Mouse (Mus musculus): Measurements from ENCODE around the gene Tma7. TPM values are rescaled to one million over a fixed set of nuclear protein-coding genes. Genes with fewer than 3 reads are reported as not detected.

Tma7 gene
- 100 to 1,000 TPM; 297 to 318 TPM for total RNA-seq (2023)

DNA sequence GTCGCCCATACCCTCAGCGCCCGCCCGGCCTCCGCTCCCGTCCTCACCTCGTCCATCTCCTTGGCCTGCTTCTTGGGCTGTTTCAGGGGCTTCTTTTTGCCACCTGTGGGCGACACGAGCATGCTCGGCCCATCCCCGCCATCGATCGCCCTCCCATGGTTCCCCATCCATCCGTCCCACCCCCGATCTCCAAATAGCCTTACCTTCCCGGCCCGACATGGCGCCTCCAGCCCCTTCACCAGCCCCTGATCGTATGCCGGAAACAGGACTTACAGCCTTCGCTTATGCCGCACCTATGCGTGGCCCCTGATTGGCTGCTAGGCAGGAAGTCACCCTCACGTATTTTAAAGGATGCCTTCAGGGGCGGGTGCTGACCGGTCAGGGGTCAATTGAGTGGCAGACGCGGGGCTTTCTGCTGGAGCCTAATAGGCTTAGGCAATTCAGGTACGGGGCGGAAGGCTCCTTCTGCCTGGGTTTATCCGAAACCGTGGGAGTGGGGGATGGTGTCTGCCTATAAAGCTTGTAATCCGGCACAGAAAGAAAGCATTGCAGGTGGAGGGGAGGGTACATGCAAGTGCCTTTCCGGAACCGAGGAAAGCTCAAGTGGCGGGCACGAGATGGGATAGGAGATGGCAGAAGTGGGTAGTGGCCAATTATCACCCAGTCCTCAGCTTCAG lies at the start of gene Tma7, which contains the start of gene Ccdc51:
Gene Tma7, minus strand, starts transcription at position 464 of the 677 bp plus-strand sequence.
Gene Ccdc51, plus strand, starts transcription at position 370 of the 677 bp plus-strand sequence.

DNA sequence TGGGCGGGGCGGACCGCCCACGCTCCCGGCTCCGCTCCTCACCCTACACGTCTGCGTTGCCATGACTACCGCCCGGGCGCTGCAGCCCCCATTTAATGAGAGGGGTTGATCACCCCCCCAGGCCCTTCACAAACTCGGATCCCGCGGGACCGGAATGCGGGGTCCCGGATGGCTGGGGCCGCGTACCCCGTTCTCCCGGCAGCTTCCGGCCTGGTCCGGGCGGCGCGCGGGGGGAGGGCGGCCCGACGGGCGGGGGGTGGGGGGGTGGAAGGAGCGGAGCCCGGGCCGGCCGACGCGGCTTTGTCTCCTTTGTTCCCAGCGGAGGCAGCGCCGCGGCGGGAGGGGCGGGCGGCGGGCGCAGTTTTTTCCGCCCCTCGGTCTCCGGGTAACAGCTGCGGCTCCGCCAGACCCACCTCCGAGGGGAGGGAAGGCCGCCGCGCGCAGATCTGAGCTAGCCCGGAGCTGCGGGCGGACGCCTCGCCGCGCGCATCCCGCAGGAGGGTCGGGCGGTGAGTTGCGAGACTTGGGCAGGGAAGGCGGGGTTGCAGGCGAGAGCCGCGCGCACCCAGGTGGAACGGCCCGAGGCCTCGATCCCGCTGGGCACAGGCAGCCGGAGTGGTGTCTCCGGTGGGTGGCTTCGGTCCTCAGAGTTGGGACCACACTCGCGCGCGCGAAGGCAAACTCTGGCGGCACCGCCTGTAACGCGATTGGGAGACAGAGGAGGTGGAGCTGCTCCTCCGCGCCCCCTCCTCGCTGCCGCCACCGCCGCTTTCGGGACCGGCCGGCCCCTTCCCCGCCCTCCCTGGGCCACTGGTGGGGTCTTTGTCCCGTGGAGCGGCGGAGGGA lies 13.0 kb upstream of the Tma7 start, which contains the start of gene Plxnb1:
Gene Plxnb1, plus strand, starts transcription at position 253 of the 846 bp plus-strand sequence.

GRCm38 (mm10) chr9:109073661-109074573 lies 8.5 kb downstream of the Tma7 start, which contains the start of gene Atrip:
TSS of gene Atrip (minus strand) at chr9:109074124.

GRCm38 (mm10) chr9:109059136-109059903 lies 23.1 kb downstream of the Tma7 start, which contains the start of gene Trex1:
TSS of gene Trex1 (minus strand) at chr9:109059734.

GRCm38 (mm10) chr9:109038086-109038895 lies 44.1 kb downstream of the Tma7 start, which contains the start of gene Shisa5:
TSS of gene Shisa5 (plus strand) at chr9:109038565.

Other genes with a start within 250 kb of the Tma7 start
- 10 to 100 TPM; 11.7 to 17.2 TPM for gene Slc26a6, start 229.3 kb downstream of the Tma7 start, total RNA-seq (2023)
- gene Tmem89, start 168.0 kb downstream of the Tma7 start, total RNA-seq (2023), result under 1 TPM in 1 of 2 experiments, not detected in 1; 0.78 TPM
- 100 to 1,000 TPM; 174 to 176 TPM for gene Uqcrc1, start 146.0 kb downstream of the Tma7 start, total RNA-seq (2023)
- gene Col7a1, start 129.0 kb downstream of the Tma7 start, total RNA-seq (2023), result 1 to 10 TPM; 4.0 to 6.9 TPM
- under 1 TPM in 1 of 2 experiments, not detected in 1; 0.83 TPM for gene Ucn2, start 96.6 kb downstream of the Tma7 start, total RNA-seq (2023)
- gene Pfkfb4, start 90.8 kb downstream of the Tma7 start, total RNA-seq (2023), result 10 to 100 TPM; 32.6 to 47.0 TPM
- gene Shisa5, start 44.0 kb downstream of the Tma7 start, total RNA-seq (2023), result 1,000 to 10,000 TPM; 2,072 to 2,196 TPM
- 10 to 100 TPM; 15.0 to 19.4 TPM for gene Trex1, start 22.9 kb downstream of the Tma7 start, total RNA-seq (2023)
- 10 to 100 TPM; 45.5 to 47.0 TPM for gene Atrip, start 8.5 kb downstream of the Tma7 start, total RNA-seq (2023)
- gene Ccdc51, start 94 bp downstream of the Tma7 start, total RNA-seq (2023), result 10 to 100 TPM in 1 of 2 experiments, 1 to 10 TPM in 1; 9.9 to 12.6 TPM
- 1 to 10 TPM in 1 of 2 experiments, under 1 TPM in 1; 0.27 to 1.5 TPM for gene Plxnb1, start 12.8 kb upstream of the Tma7 start, total RNA-seq (2023)
- gene Fbxw21, start 79.5 kb upstream of the Tma7 start, total RNA-seq (2023), result not detected
- gene Fbxw13, start 113.4 kb upstream of the Tma7 start, total RNA-seq (2023), result under 1 TPM in 1 of 2 experiments, not detected in 1; 0.59 TPM
- gene Fbxw20, start 152.2 kb upstream of the Tma7 start, total RNA-seq (2023), result not detected
- gene Fbxw14, start 205.1 kb upstream of the Tma7 start, total RNA-seq (2023), result not detected

Data from B cell, adult 67 days (primary cell).